Mouse (Mus musculus): ENCODE measurements around the gene Acap2. TPM values are rescaled to one million over a fixed set of nuclear protein-coding genes. Genes with fewer than 3 reads are reported as not detected.

Acap2 gene
- polyA plus RNA-seq, 1 experiment = 0.18 TPM

- Histone ChIP-seq H3K4me3 (replicated peaks) (no peak overlapping the region), H3K36me3 (ENCODE audit: control insufficient read depth) (peaks cover 6% of the 10 kb centered on the region), H3K4me1 (ENCODE audit: control insufficient read depth) (no peaks in the 10 kb centered on the region), H3K9me3 (ENCODE audit: control insufficient read depth, low read length) (no peaks in the 10 kb centered on the region), H3K27me3 (ENCODE audit: control insufficient read depth) (no peaks in the 10 kb centered on the region)
- TF ChIP-seq GATA1 (IDR thresholded peaks at IDR 0.05; ENCODE audit: low read length) (no peak), TAL1 (IDR thresholded peaks at IDR 0.05; ENCODE audit: low read length) (no peak)
Measured at GRCm38 (mm10) chr16:31141916-31142315, 59.1 kb downstream of the Acap2 start.

GRCm38 (mm10) chr16:31136616-31137253 is 64.3 kb downstream of the Acap2 start:
- no peaks in the 10 kb centered on the region for H3K9me3 ChIP-seq (ENCODE audit: control insufficient read depth, low read length)
- peaks cover 17% of the 10 kb centered on the region for H3K36me3 ChIP-seq (ENCODE audit: control insufficient read depth)
- TF ChIP-seq GATA1 (IDR thresholded peaks at IDR 0.05; ENCODE audit: low read length) = no peak
- no peak for TF ChIP-seq TAL1 (IDR thresholded peaks at IDR 0.05; ENCODE audit: low read length)
- no peaks in the 10 kb centered on the region for H3K27me3 ChIP-seq (ENCODE audit: control insufficient read depth)
- H3K4me1 ChIP-seq (ENCODE audit: control insufficient read depth) = no peaks in the 10 kb centered on the region
- no peak overlapping the region for H3K4me3 ChIP-seq (replicated peaks)

GRCm38 (mm10) chr16:31135519-31135918 is 65.5 kb downstream of the Acap2 start:
- Histone ChIP-seq H3K27me3 (ENCODE audit: control insufficient read depth) (no peaks in the 10 kb centered on the region), H3K4me1 (ENCODE audit: control insufficient read depth) (no peaks in the 10 kb centered on the region), H3K9me3 (ENCODE audit: control insufficient read depth, low read length) (no peaks in the 10 kb centered on the region), H3K4me3 (replicated peaks) (no peak overlapping the region), H3K36me3 (ENCODE audit: control insufficient read depth) (peaks cover 22% of the 10 kb centered on the region)
- no peak for TF ChIP-seq TAL1 (IDR thresholded peaks at IDR 0.05; ENCODE audit: low read length)
- no peak for TF ChIP-seq GATA1 (IDR thresholded peaks at IDR 0.05; ENCODE audit: low read length)

GRCm38 (mm10) chr16:31131531-31131930 is 69.5 kb downstream of the Acap2 start:
- Histone ChIP-seq H3K36me3 (ENCODE audit: control insufficient read depth) (peaks cover 25% of the 10 kb centered on the region), H3K4me1 (ENCODE audit: control insufficient read depth) (no peaks in the 10 kb centered on the region), H3K4me3 (replicated peaks) (no peak overlapping the region), H3K9me3 (ENCODE audit: control insufficient read depth, low read length) (no peaks in the 10 kb centered on the region), H3K27me3 (ENCODE audit: control insufficient read depth) (no peaks in the 10 kb centered on the region)
- TF ChIP-seq GATA1 (IDR thresholded peaks at IDR 0.05; ENCODE audit: low read length) = no peak
- no peak for TF ChIP-seq TAL1 (IDR thresholded peaks at IDR 0.05; ENCODE audit: low read length)

GRCm38 (mm10) chr16:31128116-31128515 is 72.9 kb downstream of the Acap2 start:
- H3K36me3 ChIP-seq (ENCODE audit: control insufficient read depth) = peaks cover 18% of the 10 kb centered on the region
- no peak for TF ChIP-seq GATA1 (IDR thresholded peaks at IDR 0.05; ENCODE audit: low read length)
- TF ChIP-seq TAL1 (IDR thresholded peaks at IDR 0.05; ENCODE audit: low read length) = no peak

GRCm38 (mm10) chr16:31124991-31125390 is 76.1 kb downstream of the Acap2 start:
- TF ChIP-seq GATA1 (IDR thresholded peaks at IDR 0.05; ENCODE audit: low read length) = no peak
- no peak for TF ChIP-seq TAL1 (IDR thresholded peaks at IDR 0.05; ENCODE audit: low read length)
- H3K9me3 ChIP-seq (ENCODE audit: control insufficient read depth, low read length) = no peaks in the 10 kb centered on the region
- no peak overlapping the region for H3K4me3 ChIP-seq (replicated peaks)
- H3K36me3 ChIP-seq (ENCODE audit: control insufficient read depth) = peaks cover 16% of the 10 kb centered on the region
- H3K27me3 ChIP-seq (ENCODE audit: control insufficient read depth) = no peaks in the 10 kb centered on the region
- no peaks in the 10 kb centered on the region for H3K4me1 ChIP-seq (ENCODE audit: control insufficient read depth)

More at GRCm38 (mm10) chr16:31128116-31128515, 72.9 kb downstream of the Acap2 start:
- Histone ChIP-seq H3K4me3 (replicated peaks) (no peak overlapping the region), H3K9me3 (ENCODE audit: control insufficient read depth, low read length) (no peaks in the 10 kb centered on the region), H3K4me1 (ENCODE audit: control insufficient read depth) (no peaks in the 10 kb centered on the region), H3K27me3 (ENCODE audit: control insufficient read depth) (no peaks in the 10 kb centered on the region)

GRCm38 (mm10) chr16:31121612-31122011 is 79.4 kb downstream of the Acap2 start:
- Histone ChIP-seq H3K36me3 (ENCODE audit: control insufficient read depth) (peaks cover 12% of the 10 kb centered on the region), H3K27me3 (ENCODE audit: control insufficient read depth) (no peaks in the 10 kb centered on the region), H3K9me3 (ENCODE audit: control insufficient read depth, low read length) (no peaks in the 10 kb centered on the region), H3K4me3 (replicated peaks) (no peak overlapping the region), H3K4me1 (ENCODE audit: control insufficient read depth) (no peaks in the 10 kb centered on the region)
- TF ChIP-seq TAL1 (IDR thresholded peaks at IDR 0.05; ENCODE audit: low read length) (no peak), GATA1 (IDR thresholded peaks at IDR 0.05; ENCODE audit: low read length) (no peak)

GRCm38 (mm10) chr16:31113596-31113995 is 87.4 kb downstream of the Acap2 start:
- no peaks in the 10 kb centered on the region for H3K4me1 ChIP-seq (ENCODE audit: control insufficient read depth)
- H3K27me3 ChIP-seq (ENCODE audit: control insufficient read depth) = no peaks in the 10 kb centered on the region
- peaks cover 2% of the 10 kb centered on the region; the same call in 1 of the 2 replicates for H3K9me3 ChIP-seq (ENCODE audit: control insufficient read depth, low read length)
- TF ChIP-seq TAL1 (IDR thresholded peaks at IDR 0.05; ENCODE audit: low read length) (no peak), GATA1 (IDR thresholded peaks at IDR 0.05; ENCODE audit: low read length) (no peak)
- H3K36me3 ChIP-seq (ENCODE audit: control insufficient read depth) = peaks cover 27% of the 10 kb centered on the region
- H3K4me3 ChIP-seq (replicated peaks) = no peak overlapping the region

GRCm38 (mm10) chr16:31101352-31101751 is 99.7 kb downstream of the Acap2 start:
- H3K27me3 ChIP-seq (ENCODE audit: control insufficient read depth) = no peaks in the 10 kb centered on the region
- TF ChIP-seq GATA1 (IDR thresholded peaks at IDR 0.05; ENCODE audit: low read length) = no peak
- TF ChIP-seq TAL1 (IDR thresholded peaks at IDR 0.05; ENCODE audit: low read length) = no peak
- peaks cover 36% of the 10 kb centered on the region for H3K36me3 ChIP-seq (ENCODE audit: control insufficient read depth)
- H3K4me3 ChIP-seq (replicated peaks) = no peak overlapping the region
- H3K9me3 ChIP-seq (ENCODE audit: control insufficient read depth, low read length) = no peaks in the 10 kb centered on the region
- no peaks in the 10 kb centered on the region for H3K4me1 ChIP-seq (ENCODE audit: control insufficient read depth)

- no peaks in the 10 kb centered on the region for H3K27me3 ChIP-seq (ENCODE audit: control insufficient read depth)
- no peaks in the 10 kb centered on the region for H3K4me1 ChIP-seq (ENCODE audit: control insufficient read depth)
- H3K9me3 ChIP-seq (ENCODE audit: control insufficient read depth, low read length) = no peaks in the 10 kb centered on the region
- TF ChIP-seq TAL1 (IDR thresholded peaks at IDR 0.05; ENCODE audit: low read length) (no peak), GATA1 (IDR thresholded peaks at IDR 0.05; ENCODE audit: low read length) (no peak)
- H3K4me3 ChIP-seq (replicated peaks) = no peak overlapping the region
- peaks cover 35% of the 10 kb centered on the region for H3K36me3 ChIP-seq (ENCODE audit: control insufficient read depth)
Measured at GRCm38 (mm10) chr16:31099906-31100305, 101.1 kb downstream of the Acap2 start.
